Mouse (Mus musculus) heart, embryonic 15.5 days (tissue): ENCODE results near the gene Akap9. TPM values are rescaled to one million over a fixed set of nuclear protein-coding genes. Genes with fewer than 3 reads are reported as not detected.
A peak's percentile ranks its signal among the peaks of the same experiment; 100 is the strongest.
"Not testable (repeated sequence)": the region's sequence is repeated elsewhere in the genome, so short reads cannot be mapped to it uniquely, and the experiment has no call there.

ENCODE experiments used
- ATAC-seq: fragments of 200-750 bp; cut with Nextera tagmentation; replicated peaks from 2 replicates; pipeline ENCODE4 v1.8.0; 2017; ENCODE audit warnings: low read depth, moderate TSS enrichment; ENCODE audit not compliant: insufficient number of reproducible peaks, insufficient read depth, low FRiP score
- H3K27ac ChIP-seq: fragments of 300-500 bp; sonication (generic); 2 replicates; pipeline ENCODE4 v1.5.1; 2015; ENCODE audit warnings: mild to moderate bottlenecking, inconsistent platforms
- H3K27me3 ChIP-seq: fragments of 300-500 bp; sonication (generic); 2 replicates; pipeline ENCODE4 v1.6.1; 2015; ENCODE audit warnings: inconsistent platforms
- H3K36me3 ChIP-seq: fragments of 300-500 bp; sonication (generic); 2 replicates; pipeline ENCODE4 v1.6.1; 2015; ENCODE audit warnings: mild to moderate bottlenecking, inconsistent platforms
- H3K4me1 ChIP-seq: fragments of 300-500 bp; sonication (generic); replicated peaks from 2 replicates; pipeline ENCODE4 v1.6.1; 2015; ENCODE audit warnings: inconsistent platforms
- H3K4me2 ChIP-seq: fragments of 300-500 bp; sonication (generic); 2 replicates; pipeline ENCODE4 v1.6.1; 2015; ENCODE audit warnings: inconsistent platforms, mild to moderate bottlenecking, moderate library complexity
- H3K4me3 ChIP-seq: fragments of 300-500 bp; sonication (generic); 2 replicates; pipeline ENCODE4 v1.5.1; 2015; ENCODE audit warnings: mild to moderate bottlenecking, inconsistent platforms
- H3K9ac ChIP-seq: fragments of 300-500 bp; sonication (generic); 2 replicates; pipeline ENCODE4 v1.6.1; 2015; ENCODE audit warnings: mild to moderate bottlenecking, inconsistent platforms
- H3K9me3 ChIP-seq: fragments of 300-500 bp; sonication (generic); replicated peaks from 2 replicates; pipeline ENCODE4 v1.6.1; 2016; ENCODE audit warnings: inconsistent platforms
- WGBS: fragments of 180-500 bp; shearing (Covaris S2); methylation state at CpG from one replicate; pipeline ENCODE4 v1.1.7; 2015; ENCODE audit warnings: mixed read lengths; 5-methylcytosine and 5-hydroxymethylcytosine counted together
- polyA plus RNA-seq: library from polyadenylated mRNA; unstranded; fragments of >200 nt; fragmentation: Nextera tagmentation; extraction: Ambion mirVana; gene quantifications from 2 replicates; pipeline ENCODE4 v1.2.1, GENCODE M21; 2015

Akap9 gene
- polyA plus RNA-seq, 1 experiment from 2014 or later = 102 TPM

- Histone ChIP-seq H3K4me1 (peaks cover 26% of the 10 kb centered on the region), H3K36me3 (no peaks in the 10 kb centered on the region), H3K4me2 (no peak overlapping the region), H3K27me3 (no peaks in the 10 kb centered on the region), H3K27ac (no peak overlapping the region), H3K4me3 (no peak overlapping the region), H3K9me3 (no peaks in the 10 kb centered on the region), H3K9ac (no peak overlapping the region)
- ATAC-seq = no peak
- WGBS = 88% methylated on average over 3 of the region's 3 CpGs
These were observed 5.7 kb downstream of the Akap9 start for GRCm38 (mm10) chr5:3933551-3933950.

- no peaks in the 10 kb centered on the region; the same call in 1 of the 2 replicates for H3K36me3 ChIP-seq
- no peaks in the 10 kb centered on the region for H3K27me3 ChIP-seq
- no peak overlapping the region for H3K9ac ChIP-seq
- H3K4me3 ChIP-seq = no peak overlapping the region
- no peak overlapping the region for H3K4me2 ChIP-seq
- H3K27ac ChIP-seq = no peak overlapping the region
- ATAC-seq = no peak
- no peaks in the 10 kb centered on the region for H3K9me3 ChIP-seq
- peaks cover 21% of the 10 kb centered on the region for H3K4me1 ChIP-seq
- 81% methylated on average over 5 of the region's 5 CpGs for WGBS
These were observed 7.4 kb downstream of the Akap9 start for GRCm38 (mm10) chr5:3935266-3935665.

- H3K4me2 ChIP-seq = no peak overlapping the region
- no peaks in the 10 kb centered on the region; the same call in 1 of the 2 replicates for H3K36me3 ChIP-seq
- H3K9me3 ChIP-seq = no peaks in the 10 kb centered on the region
- no peak overlapping the region for H3K27ac ChIP-seq
- 79% methylated on average over 8 of the region's 8 CpGs for WGBS
- H3K4me1 ChIP-seq = peaks cover 19% of the 10 kb centered on the region
- ATAC-seq = no peak
- no peaks in the 10 kb centered on the region for H3K27me3 ChIP-seq
- H3K4me3 ChIP-seq = no peak overlapping the region
- no peak overlapping the region for H3K9ac ChIP-seq
These were observed 8.1 kb downstream of the Akap9 start for GRCm38 (mm10) chr5:3935778-3936554.

- H3K9ac ChIP-seq = no peak overlapping the region
- peak overlapping the region; percentile 55 for H3K27ac ChIP-seq
- 0 out of 2 replicates have a peak overlapping the region, but pooled peaks have one; percentile 17 for H3K4me2 ChIP-seq
- ATAC-seq = no peak
- peaks cover 17% of the 10 kb centered on the region for H3K4me1 ChIP-seq
- no peaks in the 10 kb centered on the region for H3K9me3 ChIP-seq
- no peak overlapping the region for H3K4me3 ChIP-seq
- H3K27me3 ChIP-seq = no peaks in the 10 kb centered on the region
- WGBS = 74% methylated on average over 3 of the region's 3 CpGs
- H3K36me3 ChIP-seq = no peaks in the 10 kb centered on the region; the same call in 1 of the 2 replicates
These were observed 11.1 kb downstream of the Akap9 start for GRCm38 (mm10) chr5:3938905-3939304.

- no peaks in the 10 kb centered on the region for H3K9me3 ChIP-seq
- ATAC-seq = no peak
- no peak overlapping the region for H3K27ac ChIP-seq
- no peak overlapping the region for H3K4me3 ChIP-seq
- 87% methylated on average over 5 of the region's 5 CpGs for whole genome bisulfite sequencing
- no peak overlapping the region for H3K9ac ChIP-seq
- no peak overlapping the region for H3K4me2 ChIP-seq
- no peaks in the 10 kb centered on the region; the same call in 1 of the 2 replicates for H3K36me3 ChIP-seq
- H3K4me1 ChIP-seq = peaks cover 17% of the 10 kb centered on the region
- H3K27me3 ChIP-seq = no peaks in the 10 kb centered on the region
These were observed 11.5 kb downstream of the Akap9 start for GRCm38 (mm10) chr5:3939335-3939734.

GRCm38 (mm10) chr5:3941240-3941639 lies 13.4 kb downstream of the Akap9 start:
- no peak overlapping the region for H3K9ac ChIP-seq
- H3K4me3 ChIP-seq = no peak overlapping the region
- H3K4me2 ChIP-seq = no peak overlapping the region
- no peaks in the 10 kb centered on the region; the same call in 1 of the 2 replicates for H3K36me3 ChIP-seq
- H3K27ac ChIP-seq = no peak overlapping the region
- H3K27me3 ChIP-seq = no peaks in the 10 kb centered on the region
- peaks cover 17% of the 10 kb centered on the region for H3K4me1 ChIP-seq
- H3K9me3 ChIP-seq = no peaks in the 10 kb centered on the region
- ATAC-seq = no peak
- 95% methylated on average over 2 of the region's 2 CpGs for WGBS

GRCm38 (mm10) chr5:3943169-3943568 lies 15.3 kb downstream of the Akap9 start:
- ATAC-seq, H3K36me3 ChIP-seq, H3K4me3 ChIP-seq, H3K4me2 ChIP-seq, H3K27me3 ChIP-seq, H3K4me1 ChIP-seq, H3K27ac ChIP-seq, H3K9ac ChIP-seq, H3K9me3 ChIP-seq: not testable (repeated sequence)
- whole genome bisulfite sequencing = 86% methylated on average over 4 of the region's 4 CpGs

- Histone ChIP-seq H3K4me1 (no peaks in the 10 kb centered on the region), H3K9me3 (no peaks in the 10 kb centered on the region), H3K4me2 (no peak overlapping the region), H3K9ac (no peak overlapping the region), H3K27me3 (no peaks in the 10 kb centered on the region), H3K36me3 (peaks cover 49% of the 10 kb centered on the region), H3K4me3 (no peak overlapping the region), H3K27ac (no peak overlapping the region)
- ATAC-seq = no peak
- 95% methylated on average over 6 of the region's 6 CpGs for WGBS
These were observed 24.6 kb downstream of the Akap9 start for GRCm38 (mm10) chr5:3952498-3952897.

- Histone ChIP-seq H3K4me1 (no peaks in the 10 kb centered on the region), H3K4me2 (no peak overlapping the region), H3K36me3 (peaks cover 39% of the 10 kb centered on the region), H3K27me3 (no peaks in the 10 kb centered on the region), H3K9ac (no peak overlapping the region), H3K27ac (no peak overlapping the region), H3K4me3 (no peak overlapping the region), H3K9me3 (no peaks in the 10 kb centered on the region)
- ATAC-seq = no peak
- 91% methylated on average over 1 of the region's 1 CpGs for WGBS
These were observed 26.7 kb downstream of the Akap9 start for GRCm38 (mm10) chr5:3954541-3954940.

GRCm38 (mm10) chr5:3961286-3961685 lies 33.4 kb downstream of the Akap9 start:
- ATAC-seq = no peak
- Histone ChIP-seq H3K4me2 (no peak overlapping the region), H3K9me3 (no peaks in the 10 kb centered on the region), H3K36me3 (peaks cover 33% of the 10 kb centered on the region), H3K4me3 (no peak overlapping the region), H3K27me3 (no peaks in the 10 kb centered on the region), H3K27ac (no peak overlapping the region), H3K9ac (no peak overlapping the region), H3K4me1 (no peaks in the 10 kb centered on the region)
- 88% methylated on average over 7 of the region's 7 CpGs for WGBS

- H3K9ac ChIP-seq = no peak overlapping the region
- H3K4me3 ChIP-seq = no peak overlapping the region
- no peaks in the 10 kb centered on the region for H3K9me3 ChIP-seq
- H3K4me2 ChIP-seq = no peak overlapping the region
- no peak overlapping the region for H3K27ac ChIP-seq
- H3K4me1 ChIP-seq = no peaks in the 10 kb centered on the region
- no peak for ATAC-seq
- H3K27me3 ChIP-seq = no peaks in the 10 kb centered on the region
- WGBS = 86% methylated on average over 9 of the region's 9 CpGs
- peaks cover 35% of the 10 kb centered on the region for H3K36me3 ChIP-seq
These were observed 40.6 kb downstream of the Akap9 start for GRCm38 (mm10) chr5:3968415-3968814.

GRCm38 (mm10) chr5:3969114-3969513 lies 41.3 kb downstream of the Akap9 start:
- Histone ChIP-seq H3K4me1 (no peaks in the 10 kb centered on the region), H3K4me3 (no peak overlapping the region), H3K9ac (no peak overlapping the region), H3K36me3 (peaks cover 37% of the 10 kb centered on the region), H3K4me2 (no peak overlapping the region), H3K9me3 (no peaks in the 10 kb centered on the region), H3K27ac (no peak overlapping the region), H3K27me3 (no peaks in the 10 kb centered on the region)
- WGBS = 91% methylated on average over 6 of the region's 6 CpGs
- no peak for ATAC-seq
